Mouse (Mus musculus): ENCODE results near the gene Scpep1. TPM values are rescaled to one million over a fixed set of nuclear protein-coding genes. Genes with fewer than 3 reads are reported as not detected.
"Not testable (repeated sequence)": the region's sequence is repeated elsewhere in the genome, so short reads cannot be mapped to it uniquely, and the experiment has no call there.

The Scpep1 gene
- polyA plus RNA-seq, 1 experiment from 2014 or later = 27.8 TPM

GRCm38 (mm10) chr11:88902762-88903161 lies 52.5 kb downstream of the Scpep1 start:
- Histone ChIP-seq H3K9ac (no peak overlapping the region), H3K9me3 (no peaks in the 10 kb centered on the region), H3K4me3 (no peak overlapping the region), H3K4me1 (no peaks in the 10 kb centered on the region), H3K4me2 (no peak overlapping the region), H3K27me3 (replicated peaks) (no peaks in the 10 kb centered on the region), H3K27ac (no peak overlapping the region), H3K36me3 (replicated peaks) (no peaks in the 10 kb centered on the region)
- ATAC-seq (replicated peaks) = no peak
- WGBS = 87% methylated on average over 6 of the region's 6 CpGs

- no peak for ATAC-seq (replicated peaks)
- H3K27me3 ChIP-seq (replicated peaks) = 0 out of 2 replicates have a peak, but pooled peaks cover 4% of the 10 kb centered on the region
- no peak overlapping the region for H3K27ac ChIP-seq
- H3K9me3 ChIP-seq = no peaks in the 10 kb centered on the region
- no peak overlapping the region for H3K9ac ChIP-seq
- no peak overlapping the region for H3K4me2 ChIP-seq
- H3K4me3 ChIP-seq = no peak overlapping the region
- no peaks in the 10 kb centered on the region for H3K4me1 ChIP-seq
- no peaks in the 10 kb centered on the region for H3K36me3 ChIP-seq (replicated peaks)
- 81% methylated on average over 7 of the region's 7 CpGs for WGBS
Observed at GRCm38 (mm10) chr11:88901341-88901802, 53.9 kb downstream of the Scpep1 start.

- 95% methylated on average over 6 of the region's 6 CpGs for WGBS
- H3K9me3 ChIP-seq = no peaks in the 10 kb centered on the region
- ATAC-seq (replicated peaks) = no peak
Observed at GRCm38 (mm10) chr11:88899561-88899960, 55.7 kb downstream of the Scpep1 start.

GRCm38 (mm10) chr11:88898380-88898763 lies 56.9 kb downstream of the Scpep1 start:
- no peak overlapping the region for H3K4me3 ChIP-seq
- H3K9ac ChIP-seq = no peak overlapping the region
- no peak overlapping the region for H3K4me2 ChIP-seq
- 0 out of 2 replicates have a peak, but pooled peaks cover 4% of the 10 kb centered on the region for H3K27me3 ChIP-seq (replicated peaks)
- WGBS = 76% methylated on average over 4 of the region's 4 CpGs
- no peaks in the 10 kb centered on the region for H3K9me3 ChIP-seq
- H3K4me1 ChIP-seq = no peaks in the 10 kb centered on the region
- H3K36me3 ChIP-seq (replicated peaks) = no peaks in the 10 kb centered on the region
- ATAC-seq (replicated peaks) = no peak
- no peak overlapping the region for H3K27ac ChIP-seq

More at GRCm38 (mm10) chr11:88899561-88899960, 55.7 kb downstream of the Scpep1 start:
- H3K9ac ChIP-seq = no peak overlapping the region
- no peak overlapping the region for H3K27ac ChIP-seq
- H3K4me2 ChIP-seq = no peak overlapping the region
- H3K4me1 ChIP-seq = no peaks in the 10 kb centered on the region
- H3K27me3 ChIP-seq (replicated peaks) = 0 out of 2 replicates have a peak, but pooled peaks cover 4% of the 10 kb centered on the region
- H3K4me3 ChIP-seq = no peak overlapping the region
- H3K36me3 ChIP-seq (replicated peaks) = no peaks in the 10 kb centered on the region

GRCm38 (mm10) chr11:88897624-88898379 lies 57.5 kb downstream of the Scpep1 start:
- no peak for ATAC-seq (replicated peaks)
- Histone ChIP-seq H3K4me3 (no peak overlapping the region), H3K36me3 (replicated peaks) (no peaks in the 10 kb centered on the region), H3K27ac (no peak overlapping the region), H3K4me2 (no peak overlapping the region), H3K4me1 (no peaks in the 10 kb centered on the region), H3K9ac (no peak overlapping the region), H3K9me3 (no peaks in the 10 kb centered on the region), H3K27me3 (replicated peaks) (0 out of 2 replicates have a peak, but pooled peaks cover 4% of the 10 kb centered on the region)
- WGBS = 60% methylated on average over 15 of the region's 15 CpGs

- WGBS = 30% methylated on average over 34 of the region's 39 CpGs
- not testable (repeated sequence) for H3K9ac ChIP-seq; H3K27ac ChIP-seq; H3K4me1 ChIP-seq; H3K9me3 ChIP-seq; ATAC-seq (replicated peaks); H3K27me3 ChIP-seq (replicated peaks); H3K36me3 ChIP-seq (replicated peaks)
- Histone ChIP-seq H3K4me3 (peak overlapping the region; percentile 23), H3K4me2 (peak overlapping the region; percentile 32; the same call in 1 of the 2 replicates)
Observed at GRCm38 (mm10) chr11:88895800-88896232, 59.4 kb downstream of the Scpep1 start.

GRCm38 (mm10) chr11:88895235-88895634 lies 60.0 kb downstream of the Scpep1 start:
- not testable (repeated sequence) for H3K27me3 ChIP-seq (replicated peaks); H3K9ac ChIP-seq; H3K27ac ChIP-seq; H3K4me3 ChIP-seq; H3K9me3 ChIP-seq; H3K36me3 ChIP-seq (replicated peaks); H3K4me2 ChIP-seq; ATAC-seq (replicated peaks); H3K4me1 ChIP-seq
- 48% methylated on average over 17 of the region's 20 CpGs for WGBS

GRCm38 (mm10) chr11:88894279-88894678 lies 61.0 kb downstream of the Scpep1 start:
- H3K9ac ChIP-seq; H3K36me3 ChIP-seq (replicated peaks); H3K4me3 ChIP-seq; H3K4me2 ChIP-seq; ATAC-seq (replicated peaks); H3K4me1 ChIP-seq; H3K9me3 ChIP-seq; H3K27ac ChIP-seq; H3K27me3 ChIP-seq (replicated peaks): not testable (repeated sequence)
- 98% methylated on average over 11 of the region's 14 CpGs for WGBS

GRCm38 (mm10) chr11:88893501-88893900 lies 61.8 kb downstream of the Scpep1 start:
- not testable (repeated sequence) for H3K4me1 ChIP-seq; H3K9ac ChIP-seq; ATAC-seq (replicated peaks); H3K36me3 ChIP-seq (replicated peaks); H3K27me3 ChIP-seq (replicated peaks); H3K9me3 ChIP-seq; H3K27ac ChIP-seq; H3K4me3 ChIP-seq; H3K4me2 ChIP-seq
- WGBS = 80% methylated on average over 3 of the region's 8 CpGs

- H3K36me3 ChIP-seq (replicated peaks); H3K4me3 ChIP-seq; H3K27me3 ChIP-seq (replicated peaks); ATAC-seq (replicated peaks); H3K27ac ChIP-seq; H3K4me2 ChIP-seq; H3K9ac ChIP-seq; H3K9me3 ChIP-seq; H3K4me1 ChIP-seq: not testable (repeated sequence)
- WGBS = 93% methylated on average over 22 of the region's 24 CpGs
Observed at GRCm38 (mm10) chr11:88892789-88893188, 62.5 kb downstream of the Scpep1 start.

- H3K9ac ChIP-seq; H3K4me2 ChIP-seq; ATAC-seq (replicated peaks); H3K36me3 ChIP-seq (replicated peaks); H3K9me3 ChIP-seq; H3K27ac ChIP-seq; H3K27me3 ChIP-seq (replicated peaks); H3K4me3 ChIP-seq; H3K4me1 ChIP-seq: not testable (repeated sequence)
- 94% methylated on average over 22 of the region's 24 CpGs for WGBS
Observed at GRCm38 (mm10) chr11:88891921-88892561, 63.2 kb downstream of the Scpep1 start.

GRCm38 (mm10) chr11:88891446-88891845 lies 63.8 kb downstream of the Scpep1 start:
- not testable (repeated sequence) for H3K27me3 ChIP-seq (replicated peaks); ATAC-seq (replicated peaks); H3K4me1 ChIP-seq

More at GRCm38 (mm10) chr11:88891446-88891845, 63.8 kb downstream of the Scpep1 start:
- 95% methylated on average over 10 of the region's 12 CpGs for WGBS
- H3K4me3 ChIP-seq; H3K4me2 ChIP-seq; H3K36me3 ChIP-seq (replicated peaks); H3K9ac ChIP-seq; H3K9me3 ChIP-seq; H3K27ac ChIP-seq: not testable (repeated sequence)

All from midbrain, embryonic 15.5 days (tissue).